Mouse (Mus musculus) kidney, postnatal 4 days (tissue): ENCODE measurements around the gene Casp7.

ENCODE experiments used
- DNase-seq, 2 experiments: peaks; one replicate each; pipeline ENCODE4 v3.0.0; 2021; ENCODE audit warnings: mixed read lengths in 2 of 2

Casp7 gene

DNA sequence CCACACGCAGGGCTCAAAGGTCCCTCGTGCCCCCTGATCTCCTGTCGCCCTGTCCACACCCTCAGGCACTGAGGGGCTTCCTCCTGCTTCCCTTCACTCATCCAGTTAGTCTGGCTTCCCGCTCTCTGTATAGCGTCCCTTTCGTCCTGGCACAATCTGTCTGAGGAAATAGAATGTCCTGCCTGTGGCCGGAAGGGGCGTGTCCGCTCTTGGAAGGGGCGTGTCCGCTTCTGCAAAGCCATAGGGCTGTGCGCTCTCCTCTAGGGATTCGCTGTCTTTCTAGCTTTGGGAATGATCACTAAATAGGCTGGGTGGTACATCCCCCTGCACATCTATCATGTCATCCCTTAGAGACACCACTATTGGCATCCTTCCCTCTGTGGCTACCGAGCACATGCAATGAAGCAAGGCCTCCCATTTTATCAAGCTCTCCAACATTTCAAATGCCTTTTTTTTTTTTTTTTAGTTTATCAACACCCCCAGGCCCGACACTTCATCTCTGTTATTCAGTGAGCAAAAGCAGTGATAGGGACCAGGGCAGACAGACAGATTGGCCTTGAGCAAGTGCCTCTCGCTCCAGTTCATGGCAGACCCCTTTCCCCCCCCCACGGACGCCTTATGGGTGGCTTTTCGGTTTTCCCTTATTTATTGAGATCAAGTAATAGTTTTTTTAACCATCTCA is 78.1 kb downstream of the Casp7 start:
- DNase-seq = peak; percentile 56 to 71

DNA sequence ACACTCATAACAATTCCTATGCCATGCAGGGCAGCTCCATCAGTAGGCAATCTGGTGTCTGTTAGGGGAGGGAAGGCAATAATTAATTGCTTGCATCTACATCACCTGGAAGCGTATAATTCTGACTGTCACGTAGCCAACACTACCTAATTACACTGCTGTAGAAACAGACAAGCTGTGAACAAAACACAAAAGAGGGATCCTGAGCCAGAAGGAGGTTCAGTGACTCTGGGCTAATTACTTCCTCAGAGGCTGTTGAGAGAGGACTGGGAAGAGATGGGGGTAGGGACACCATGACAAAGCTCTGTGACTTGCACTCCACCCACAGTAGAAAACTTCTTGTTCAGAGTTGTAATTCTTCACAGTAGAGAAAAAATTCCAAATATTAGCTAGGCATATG is 79.6 kb downstream of the Casp7 start:
- DNase-seq = no peak

- DNase-seq = no peak
Observed at GRCm38 (mm10) chr19:56477253-56477652, 80.3 kb downstream of the Casp7 start.

GRCm38 (mm10) chr19:56477832-56478231 is 80.9 kb downstream of the Casp7 start:
- DNase-seq = no peak

GRCm38 (mm10) chr19:56484630-56485375 is 87.9 kb downstream of the Casp7 start:
- DNase-seq = peak in 1 of 2 experiments; percentile 29

DNA sequence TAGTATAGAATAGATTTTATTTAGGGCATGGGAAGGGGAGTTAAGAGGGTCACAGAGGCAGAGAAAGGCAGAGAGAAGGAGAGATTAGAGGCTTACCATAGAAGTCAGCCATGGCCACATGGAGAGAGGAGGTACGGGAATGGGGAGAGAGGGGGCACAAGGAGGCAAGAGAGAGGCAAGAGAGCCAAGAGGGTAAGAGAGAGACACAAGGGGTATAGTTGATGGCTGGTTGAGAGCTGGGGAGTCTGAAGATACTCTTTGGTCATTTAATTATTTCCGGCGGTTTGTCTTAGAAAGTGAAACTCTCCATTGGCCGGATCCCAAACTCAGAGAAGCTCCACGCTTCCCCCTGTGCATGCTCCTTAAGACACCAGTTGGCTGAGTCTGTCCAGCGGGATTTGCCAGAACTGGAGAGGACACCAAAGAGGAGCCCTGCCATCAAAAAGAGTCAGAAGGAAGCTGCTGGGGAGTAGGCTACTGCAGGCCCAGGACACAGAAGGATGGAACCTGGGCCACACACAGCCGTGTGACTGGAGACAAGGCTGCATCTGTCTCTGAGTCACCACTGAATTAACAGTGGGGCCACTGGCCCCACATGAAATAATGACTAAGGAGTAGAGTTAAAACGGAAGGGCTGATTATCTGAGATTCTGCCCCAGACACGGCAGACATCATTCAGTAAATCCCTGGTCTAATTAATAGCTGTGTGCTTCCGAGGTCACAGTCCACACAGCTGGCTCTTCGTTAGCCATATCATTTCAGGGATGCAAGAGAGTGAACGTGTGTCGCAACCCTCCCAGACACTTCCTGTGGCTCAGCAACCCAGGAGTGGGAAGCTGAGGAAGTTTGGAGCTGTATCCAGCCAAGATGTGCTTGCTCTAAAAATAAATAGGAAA is 88.7 kb downstream of the Casp7 start:
- DNase-seq = peak; percentile 43 to 53

DNA sequence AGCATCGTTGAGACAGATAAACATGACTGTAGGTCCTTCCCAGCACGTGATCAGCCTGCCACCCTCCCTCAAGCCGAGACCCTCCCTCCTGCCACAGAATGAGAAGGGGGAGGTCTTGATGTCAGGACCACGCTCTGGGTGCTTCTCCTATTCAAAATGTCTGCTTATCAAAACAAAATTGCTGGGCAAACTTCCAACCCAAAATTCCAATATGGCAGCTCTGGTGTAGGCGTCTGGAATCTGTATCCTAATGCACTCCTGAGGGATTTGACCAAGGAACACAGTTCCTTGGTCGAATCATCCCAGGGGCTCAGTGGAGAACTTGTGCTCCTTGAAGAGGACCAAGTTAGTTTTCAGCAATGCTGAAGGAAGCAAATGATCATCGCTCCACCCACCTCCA is 90.0 kb downstream of the Casp7 start:
- DNase-seq = no peak

GRCm38 (mm10) chr19:56487339-56487738 is 90.4 kb downstream of the Casp7 start:
- DNase-seq = no peak

- no peak for DNase-seq
Observed at GRCm38 (mm10) chr19:56489601-56490000, 92.7 kb downstream of the Casp7 start.
